Mouse (Mus musculus) erythroid progenitor cell, adult 5-6 weeks (primary cell): ENCODE data around the gene C77080. TPM values are rescaled to one million over a fixed set of nuclear protein-coding genes. Genes with fewer than 3 reads are reported as not detected.

ENCODE experiments used
- ATAC-seq: replicated peaks from 2 replicates; pipeline ENCODE4 v1.8.0; 2016; ENCODE audit warnings: moderate number of reproducible peaks, mild to moderate bottlenecking, moderate TSS enrichment, inconsistent platforms; ENCODE audit not compliant: poor library complexity, low FRiP score, severe bottlenecking
- total RNA-seq, 2 experiments: library from RNA; stranded (forward) in 1 of 2; stranded (reverse) in 1 of 2; fragments of 150-400 nt in 1 of 2; fragments of 186-747, 209-891 nt in 1 of 2; gene quantifications; 2 replicates each; pipeline versions ENCODE4 v1.2.3 to v1.2.4; 2015 to 2017; ENCODE audit warnings: low replicate concordance in 2 of 2

Gene C77080
- total RNA-seq, 2 experiments from 2014 or later = not detected

GRCm38 (mm10) chr4:129242761-129243160 lies 18.4 kb downstream of the C77080 start:
- no peak for ATAC-seq

DNA sequence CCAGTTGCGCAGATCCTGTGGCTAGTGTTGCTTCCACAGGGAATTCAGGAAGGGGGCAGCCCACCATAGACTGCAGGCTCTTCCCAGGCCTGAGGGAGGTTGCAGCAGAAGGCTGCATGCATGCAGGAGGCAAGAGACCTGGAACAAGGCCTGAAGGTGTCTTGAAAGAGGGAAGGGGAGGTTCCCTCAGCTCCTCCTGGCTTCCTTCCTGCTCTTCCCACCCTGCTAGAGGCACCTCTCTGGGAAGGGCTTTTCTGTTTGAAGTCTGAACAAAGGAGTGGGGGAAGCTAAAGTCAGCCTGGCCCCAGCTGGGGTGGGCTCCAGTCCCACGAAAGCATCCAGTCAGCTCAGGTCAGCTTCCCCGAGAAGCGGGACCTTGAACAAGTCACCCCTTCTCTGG lies 18.9 kb downstream of the C77080 start:
- no peak for ATAC-seq

GRCm38 (mm10) chr4:129241898-129242297 lies 19.3 kb downstream of the C77080 start:
- ATAC-seq = no peak

- ATAC-seq = peak; percentile 77
Measured at GRCm38 (mm10) chr4:129239075-129239474, 22.1 kb downstream of the C77080 start.

DNA sequence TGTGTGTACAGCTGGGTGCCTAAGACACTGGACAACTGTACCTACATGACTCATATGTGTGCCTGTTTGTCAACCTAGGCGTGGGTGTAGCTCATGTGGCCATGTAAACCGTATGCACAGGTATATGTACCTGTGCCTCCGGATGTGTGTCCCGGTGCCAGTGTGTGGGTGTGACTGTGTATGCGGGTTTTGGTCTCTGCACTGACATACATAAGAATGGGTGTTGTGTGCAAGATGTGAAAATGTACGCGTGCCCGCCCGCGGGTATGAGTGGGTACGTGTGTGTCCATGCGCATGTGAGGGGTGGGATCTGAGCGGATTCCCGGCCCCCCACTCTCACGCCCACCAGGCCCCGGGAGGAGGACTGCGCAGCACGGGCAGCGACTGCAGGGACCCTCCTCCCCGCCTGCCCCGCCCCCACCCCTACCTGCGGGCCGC lies 22.6 kb downstream of the C77080 start:
- ATAC-seq = no peak

DNA sequence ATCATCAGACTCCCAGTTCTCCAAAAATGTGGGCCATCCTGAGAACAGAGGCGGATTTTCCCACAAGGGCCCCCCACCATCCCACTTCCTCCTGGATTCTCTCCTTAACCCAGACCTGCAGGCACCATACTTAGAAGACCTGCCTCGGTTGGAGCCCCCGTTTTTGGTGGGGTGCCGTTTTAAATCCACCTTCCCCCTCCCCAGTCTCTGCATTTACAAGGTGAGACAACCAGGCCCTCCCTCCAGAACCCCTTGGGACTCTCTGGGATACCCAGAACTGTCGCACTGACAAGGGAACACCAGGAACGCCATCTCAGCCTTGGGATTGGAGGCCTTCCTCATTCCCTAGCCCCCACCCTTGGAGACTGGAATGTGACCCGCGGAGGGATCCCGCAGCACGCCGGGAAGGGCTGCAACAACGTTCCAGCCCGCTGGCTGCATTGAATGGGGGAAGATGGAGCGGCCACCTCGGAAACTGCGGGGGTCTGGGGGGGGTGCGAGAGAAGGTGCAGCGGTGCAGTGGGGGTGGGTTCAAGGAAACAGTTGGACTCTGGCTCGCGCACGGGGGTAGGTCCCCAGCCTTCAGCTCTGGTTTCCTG lies 23.3 kb downstream of the C77080 start:
- ATAC-seq = no peak

- ATAC-seq = no peak
Measured at GRCm38 (mm10) chr4:129236236-129236813, 24.9 kb downstream of the C77080 start.

- ATAC-seq = no peak
Measured at GRCm38 (mm10) chr4:129235147-129235546, 26.1 kb downstream of the C77080 start.

DNA sequence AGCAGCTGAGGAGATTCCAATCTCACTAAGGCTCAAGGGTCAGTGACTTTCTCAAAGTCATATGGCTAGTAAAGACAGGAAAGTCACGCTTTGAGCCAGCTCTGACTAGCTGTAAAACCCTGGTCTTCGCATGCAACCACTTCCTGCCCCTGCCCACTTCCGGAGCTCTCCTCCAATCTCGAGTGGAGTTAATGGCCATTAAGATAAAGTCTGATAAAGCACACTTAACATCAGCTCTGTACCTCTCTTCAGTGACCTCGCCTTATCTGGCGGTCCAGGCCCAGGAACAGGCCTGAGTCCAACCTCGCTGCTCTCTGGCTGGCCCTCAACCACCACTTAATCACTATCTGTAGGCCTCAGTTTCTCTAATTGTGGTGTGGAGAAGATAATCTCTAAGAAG lies 26.7 kb downstream of the C77080 start:
- peak; percentile 55 for ATAC-seq

DNA sequence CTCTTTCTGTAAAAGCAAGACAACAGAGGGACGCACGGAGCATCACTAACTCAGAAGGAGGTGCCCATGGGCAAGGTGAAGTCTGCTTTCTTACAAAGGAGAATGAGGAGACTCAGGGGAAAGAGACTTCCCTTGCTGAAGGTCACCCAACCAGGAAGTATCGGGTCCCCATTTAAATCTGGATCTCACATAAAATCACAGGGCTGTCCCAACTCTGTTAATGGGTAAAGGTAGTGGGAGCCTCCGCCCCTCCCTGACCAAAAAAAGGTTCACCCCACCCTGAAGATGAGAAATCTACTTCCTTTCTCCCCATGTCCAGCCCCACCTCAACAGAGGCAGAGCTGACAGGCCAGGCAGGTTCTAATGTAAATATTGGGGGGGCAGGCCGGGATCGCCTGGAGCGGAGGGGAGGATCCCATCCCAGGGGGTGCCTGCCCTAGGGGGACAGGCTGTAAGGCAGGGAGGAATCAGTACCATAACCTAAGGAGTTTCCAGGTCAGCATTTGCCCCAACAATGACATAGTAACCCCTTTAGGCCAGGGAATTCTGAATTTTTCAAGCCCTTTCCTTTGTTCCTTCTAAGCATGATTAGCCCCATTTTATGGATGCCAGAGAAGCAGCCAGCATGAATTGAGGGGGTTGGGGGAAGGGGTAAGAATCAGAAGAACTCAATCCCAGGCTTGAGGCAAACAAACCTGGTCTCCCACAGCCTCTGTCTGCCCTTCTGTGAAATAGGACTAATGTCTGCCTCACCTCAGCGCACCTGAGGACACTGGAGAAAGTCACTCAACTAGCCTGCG lies 28.4 kb downstream of the C77080 start:
- no peak for ATAC-seq

DNA sequence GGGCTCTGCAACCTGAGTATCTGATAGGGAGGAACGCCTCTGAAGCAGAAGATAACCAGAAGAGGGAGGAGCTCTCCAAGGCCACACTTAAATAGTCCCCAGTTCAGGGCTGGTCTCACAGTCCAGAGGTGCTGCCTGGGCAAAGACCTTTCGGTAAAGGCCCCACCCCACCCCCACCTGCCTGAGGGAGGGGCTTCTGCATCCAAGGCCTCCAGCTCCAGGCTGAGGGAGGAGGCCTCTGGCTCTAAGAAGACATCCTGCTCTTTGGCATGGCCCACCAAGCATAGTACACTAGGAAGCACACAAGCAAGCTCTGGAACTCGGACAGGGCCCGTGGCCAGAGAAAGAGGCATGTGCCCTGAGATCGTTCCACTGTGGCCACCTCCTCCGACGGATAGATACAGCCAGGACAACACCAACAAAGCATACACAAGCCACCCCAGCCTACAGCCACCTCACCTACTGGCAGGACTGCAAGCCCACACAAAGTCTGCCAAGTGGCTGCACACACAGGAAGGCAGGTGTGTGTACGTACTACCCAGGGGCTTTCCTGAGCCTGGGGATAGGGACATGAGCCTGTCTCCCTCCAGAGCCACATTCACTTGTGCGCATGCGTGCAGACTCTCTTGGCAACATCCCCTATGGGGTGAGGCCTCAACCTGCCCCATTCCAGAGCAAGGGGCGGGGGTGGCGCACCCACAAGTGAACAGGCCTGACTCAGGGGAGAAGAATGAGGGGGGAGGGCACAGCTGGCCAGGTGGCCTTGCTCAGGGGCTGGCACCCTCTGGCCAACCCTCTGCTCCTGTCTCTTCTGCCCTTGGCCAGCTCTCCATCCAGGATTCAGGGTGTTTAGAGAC lies 29.4 kb downstream of the C77080 start:
- no peak for ATAC-seq

DNA sequence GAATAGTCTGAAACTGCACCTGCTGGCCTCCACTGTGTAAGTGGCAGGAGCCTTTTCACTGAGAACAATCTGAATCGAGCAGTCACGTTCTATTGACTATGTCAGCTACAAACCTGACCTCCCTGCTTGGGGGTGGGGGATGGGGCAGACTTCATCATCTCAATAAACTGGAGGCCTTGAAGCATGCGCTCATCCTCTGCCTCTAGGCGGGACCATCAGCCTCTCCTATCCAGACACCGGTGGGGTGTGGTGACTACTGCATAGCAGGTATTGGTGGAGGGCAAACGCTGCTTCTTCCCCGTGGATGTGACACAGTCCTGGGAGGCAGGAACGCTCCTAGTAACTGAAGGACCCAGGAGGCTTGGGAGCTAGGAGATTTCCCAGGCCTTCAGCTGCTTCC lies 30.3 kb downstream of the C77080 start:
- ATAC-seq = no peak

GRCm38 (mm10) chr4:129227985-129228381 lies 33.2 kb downstream of the C77080 start:
- ATAC-seq = no peak

GRCm38 (mm10) chr4:129227170-129227984 lies 33.8 kb downstream of the C77080 start:
- ATAC-seq = no peak

- ATAC-seq = no peak
Measured at GRCm38 (mm10) chr4:129226441-129226963, 34.7 kb downstream of the C77080 start.

- no peak for ATAC-seq
Measured at GRCm38 (mm10) chr4:129225315-129225714, 35.9 kb downstream of the C77080 start.

- no peak for ATAC-seq
Measured at GRCm38 (mm10) chr4:129223421-129224281, 37.6 kb downstream of the C77080 start.
